Mouse (Mus musculus) yolk sac, embryonic 10.5 days (tissue): ENCODE measurements around the gene BC024978.

ENCODE experiments used
- DNase-seq: peaks from one replicate; pipeline ENCODE4 v3.0.0-alpha.2; 2017; ENCODE audit warnings: low spot score

BC024978 gene

DNA sequence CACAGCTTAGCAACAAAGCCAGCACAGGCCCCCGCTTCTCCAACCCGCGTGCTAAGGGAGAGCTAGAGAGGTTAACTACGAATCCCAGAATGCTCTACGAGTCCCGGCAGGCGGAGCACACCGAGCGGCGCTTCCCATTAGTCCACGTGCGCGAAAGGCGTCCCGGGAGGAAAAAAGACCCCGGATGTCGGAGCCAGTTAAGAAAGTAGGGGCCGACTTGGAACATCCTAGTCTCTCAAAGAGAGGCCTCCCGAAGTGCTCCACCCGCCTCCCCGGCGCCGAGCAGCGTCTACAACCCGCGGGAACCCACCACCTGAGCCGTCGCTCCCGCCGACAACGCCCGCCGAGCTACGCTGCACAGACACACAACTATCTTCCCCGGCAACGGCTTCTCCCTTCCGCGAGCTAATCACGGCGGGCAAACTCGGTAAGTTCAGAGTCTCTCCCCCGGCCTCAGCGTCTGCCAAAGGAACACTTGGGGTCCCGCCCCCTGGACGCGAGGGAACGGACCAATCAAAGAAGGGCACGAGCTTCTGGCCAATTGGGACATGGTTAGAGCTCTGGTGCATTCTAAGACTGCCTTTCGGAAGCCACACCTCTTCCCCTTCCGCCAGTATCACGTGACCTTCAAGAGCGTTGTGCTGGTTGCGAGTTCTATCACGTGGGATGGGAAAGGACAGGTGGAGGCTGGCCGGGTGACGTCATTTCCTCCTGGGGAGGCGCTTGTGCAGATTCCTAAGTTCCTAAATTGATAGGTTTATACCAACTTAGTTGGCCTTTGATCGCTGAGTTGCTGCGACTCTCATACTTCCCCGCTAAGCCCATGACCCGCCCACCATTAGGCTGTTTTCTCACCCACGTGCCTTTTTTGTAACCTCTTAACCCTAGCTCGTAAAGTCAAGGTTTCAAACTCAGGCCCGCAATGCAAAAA lies at the start of gene BC024978, which contains the start of gene Snrpa:
BC024978 (plus strand) TSS at position 101 of the 931 bp plus-strand sequence.
Snrpa (minus strand) TSS at position 591 of the 931 bp plus-strand sequence.
- DNase-seq = peak; percentile 98

DNA sequence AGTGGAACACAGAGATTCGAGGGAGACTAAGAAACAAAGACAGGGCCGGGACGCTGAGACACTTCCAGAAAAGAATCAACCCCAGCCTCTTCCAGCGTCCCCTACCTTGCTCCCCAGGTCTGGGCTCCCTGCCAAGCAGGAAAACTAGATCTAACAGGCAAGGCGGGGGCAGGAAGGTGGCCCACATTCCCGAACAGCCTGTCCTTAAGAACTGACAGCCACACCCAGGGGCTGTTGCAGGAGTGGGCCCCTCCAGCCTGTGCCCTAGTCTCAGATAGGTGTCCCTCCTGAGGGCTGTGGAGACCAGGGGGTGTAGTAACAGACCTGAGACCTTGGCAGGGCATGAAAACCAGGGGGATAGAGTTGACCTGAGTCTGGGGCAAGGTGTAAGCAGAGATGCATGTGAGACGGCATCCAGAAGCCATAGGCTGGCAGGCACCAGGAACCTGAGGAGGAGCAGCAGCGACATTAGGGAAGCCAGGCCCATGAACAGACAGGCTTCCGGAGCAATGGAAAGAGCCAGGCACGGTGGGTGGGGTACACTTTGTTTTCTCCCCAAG lies 42.3 kb upstream of the BC024978 start, which contains the start of gene Cyp2t4:
Cyp2t4 (plus strand) TSS at position 510 of the 560 bp plus-strand sequence.
- no peak for DNase-seq

DNA sequence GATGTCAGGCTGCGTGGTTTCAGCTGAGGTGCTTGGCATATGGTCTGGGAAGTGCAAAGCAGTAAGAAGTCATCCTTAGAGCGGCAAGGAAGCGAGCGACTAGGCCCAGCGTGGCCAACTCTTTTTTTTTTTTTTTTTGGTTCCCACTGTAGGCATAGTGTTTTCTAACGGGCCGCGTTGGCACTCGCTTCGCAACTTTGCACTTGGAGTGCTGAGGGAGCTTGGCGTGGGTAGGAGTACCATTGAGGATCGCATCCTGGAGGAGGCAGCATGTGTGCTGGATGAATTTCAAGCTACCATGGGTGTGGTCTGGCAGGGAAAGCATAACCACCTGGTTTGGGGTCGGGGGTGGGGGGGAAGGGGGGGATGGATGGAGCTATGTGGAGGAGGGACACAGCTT lies 39.6 kb upstream of the BC024978 start:
- no peak for DNase-seq

DNA sequence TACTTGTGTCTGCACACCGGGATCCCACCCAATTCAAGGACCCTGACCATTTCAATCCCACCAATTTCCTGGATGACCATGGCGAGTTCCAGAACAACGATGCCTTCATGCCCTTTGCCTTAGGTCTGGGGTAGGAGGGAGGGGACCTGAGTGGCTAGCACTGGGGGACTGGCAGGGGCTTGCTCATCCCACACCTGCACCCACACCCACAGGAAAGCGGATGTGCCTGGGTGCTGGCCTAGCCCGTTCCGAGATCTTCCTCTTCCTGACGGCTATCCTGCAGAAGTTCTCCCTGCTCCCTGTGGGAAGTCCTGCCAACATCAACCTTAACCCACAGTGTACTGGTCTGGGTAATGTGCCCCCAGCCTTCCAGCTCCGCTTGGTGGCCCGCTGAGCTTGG lies 37.4 kb upstream of the BC024978 start:
- no peak for DNase-seq

DNA sequence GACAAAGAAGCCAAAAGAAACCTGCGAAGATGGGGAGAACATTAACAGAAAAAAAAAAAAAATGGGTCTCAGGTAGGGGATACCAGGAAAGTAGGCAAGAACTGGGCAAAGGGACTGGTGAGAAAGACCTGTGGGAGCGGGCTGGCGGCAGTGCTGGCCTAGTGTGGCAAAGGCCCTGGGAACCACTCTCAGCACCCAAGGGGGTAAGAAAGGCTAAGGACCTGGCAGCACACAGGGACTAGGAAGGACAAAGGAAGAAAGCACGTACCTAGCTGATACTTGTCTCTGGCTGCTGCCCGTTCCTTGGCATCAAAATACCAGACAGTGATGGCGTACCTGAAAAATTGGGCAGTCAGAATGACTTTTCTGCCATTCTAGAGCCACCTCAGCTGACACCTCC lies 36.3 kb upstream of the BC024978 start:
- no peak for DNase-seq

DNA sequence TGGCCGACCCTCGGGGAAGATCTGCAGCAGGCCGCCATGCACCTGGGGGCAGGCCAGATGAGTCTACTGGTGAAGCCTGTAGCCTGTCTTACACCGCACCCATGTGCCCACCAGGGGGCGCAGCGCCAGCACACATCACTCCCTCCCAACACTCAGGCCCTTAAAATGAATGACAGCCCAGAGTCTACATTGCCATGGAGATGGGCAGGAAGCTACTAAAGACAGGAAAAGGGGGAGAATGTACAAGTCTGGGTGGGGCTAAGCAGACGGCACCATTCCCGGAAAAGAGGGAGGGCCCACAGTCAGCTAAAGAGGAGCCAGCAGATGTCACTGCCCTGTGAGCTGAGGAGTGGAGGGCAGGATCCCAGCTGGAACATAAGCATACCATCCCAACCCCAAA lies 35.7 kb upstream of the BC024978 start:
- peak; percentile 83 for DNase-seq

GRCm38 (mm10) chr7:27160921-27161320 lies 34.7 kb upstream of the BC024978 start:
- no peak for DNase-seq

DNA sequence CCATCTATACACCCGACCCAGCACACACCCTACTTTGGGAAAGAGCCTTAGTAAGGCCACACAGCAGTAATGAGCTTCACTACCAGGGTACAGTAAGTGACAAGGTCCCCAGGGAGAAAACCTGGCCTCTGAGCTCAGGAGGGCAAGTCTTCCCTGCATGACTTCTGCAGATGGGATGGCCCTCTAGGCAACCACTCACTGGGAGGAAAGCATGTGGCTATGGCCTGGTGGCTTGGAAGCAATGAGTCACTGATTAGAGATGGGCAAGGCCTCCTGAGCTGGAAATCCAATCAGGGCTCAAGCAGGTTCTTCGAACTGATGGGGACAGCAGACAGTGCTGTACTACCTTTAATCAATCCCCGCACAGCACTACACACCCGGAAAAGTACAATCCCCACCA lies 33.8 kb upstream of the BC024978 start:
- no peak for DNase-seq

- no peak for DNase-seq
Observed at GRCm38 (mm10) chr7:27162780-27163449, 32.7 kb upstream of the BC024978 start.

- no peak for DNase-seq
Observed at GRCm38 (mm10) chr7:27163450-27163805, 32.2 kb upstream of the BC024978 start.

- DNase-seq = no peak
Observed at GRCm38 (mm10) chr7:27164112-27164947, 31.3 kb upstream of the BC024978 start.

GRCm38 (mm10) chr7:27165007-27165655 lies 30.4 kb upstream of the BC024978 start:
- no peak for DNase-seq

DNA sequence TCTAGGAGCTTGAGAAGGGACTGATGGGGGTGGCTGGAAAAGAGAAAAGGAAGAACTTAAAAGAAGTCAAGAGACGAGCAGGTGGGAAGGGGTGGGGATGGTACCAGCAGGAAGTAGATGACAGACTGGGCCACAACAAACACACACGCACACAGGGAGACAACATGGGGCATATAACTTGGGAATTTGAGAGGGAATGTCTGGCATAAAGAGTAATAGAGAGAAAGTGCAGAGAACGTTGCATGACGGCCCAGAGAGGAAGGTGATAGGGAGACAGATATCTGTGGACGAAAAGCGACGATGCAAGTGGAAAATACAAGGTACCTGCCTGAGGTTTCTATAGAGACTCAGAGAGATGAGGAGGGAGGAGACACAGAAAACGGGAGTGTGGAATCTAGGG lies 29.9 kb upstream of the BC024978 start:
- DNase-seq = no peak

GRCm38 (mm10) chr7:27166229-27166613 lies 29.4 kb upstream of the BC024978 start:
- peak; percentile 92 for DNase-seq

DNA sequence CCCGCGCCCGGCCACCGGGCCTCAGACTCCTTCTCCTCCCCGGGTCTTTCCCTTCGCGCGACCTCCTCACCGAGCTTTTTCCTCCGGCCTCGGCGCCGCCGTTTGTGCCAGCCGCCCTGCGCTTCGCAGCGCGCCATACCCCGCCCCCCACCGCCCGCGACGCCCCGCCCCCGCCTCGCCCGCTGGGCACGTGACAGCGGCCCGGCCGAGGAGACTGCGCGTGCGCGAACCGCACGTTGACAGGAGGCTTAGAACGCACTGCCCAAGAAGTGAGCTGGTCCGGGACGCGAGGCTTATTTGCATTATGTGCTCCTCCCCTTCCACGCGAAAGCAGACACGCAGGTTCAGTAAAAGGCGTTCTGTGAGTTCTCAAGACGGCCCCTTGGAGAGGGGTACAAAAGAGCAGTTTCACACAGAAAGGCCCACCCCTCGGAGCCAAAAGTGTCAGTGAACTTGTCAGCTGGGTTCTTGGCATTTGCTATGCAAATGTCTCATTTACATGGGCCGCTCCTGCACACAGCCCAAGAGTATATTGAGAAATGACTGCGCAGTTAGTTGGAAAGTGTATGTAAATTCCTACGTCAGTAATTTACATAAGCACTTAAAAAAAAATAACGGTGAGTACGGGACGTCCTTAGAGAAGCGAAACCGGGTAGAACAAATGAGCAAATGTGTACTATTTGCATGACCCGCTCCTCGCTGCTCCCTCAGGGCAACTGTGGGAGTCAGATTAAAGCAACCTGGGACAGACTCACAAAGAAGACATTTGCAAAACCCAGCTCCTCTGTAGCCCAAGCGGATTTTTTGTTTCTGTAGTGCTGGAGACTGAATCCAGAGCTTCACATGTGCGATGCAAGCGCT lies 28.7 kb upstream of the BC024978 start, which contains the start of gene Egln2:
Egln2 (minus strand) TSS at position 189 of the 861 bp plus-strand sequence.
- peak; percentile 96 for DNase-seq

DNA sequence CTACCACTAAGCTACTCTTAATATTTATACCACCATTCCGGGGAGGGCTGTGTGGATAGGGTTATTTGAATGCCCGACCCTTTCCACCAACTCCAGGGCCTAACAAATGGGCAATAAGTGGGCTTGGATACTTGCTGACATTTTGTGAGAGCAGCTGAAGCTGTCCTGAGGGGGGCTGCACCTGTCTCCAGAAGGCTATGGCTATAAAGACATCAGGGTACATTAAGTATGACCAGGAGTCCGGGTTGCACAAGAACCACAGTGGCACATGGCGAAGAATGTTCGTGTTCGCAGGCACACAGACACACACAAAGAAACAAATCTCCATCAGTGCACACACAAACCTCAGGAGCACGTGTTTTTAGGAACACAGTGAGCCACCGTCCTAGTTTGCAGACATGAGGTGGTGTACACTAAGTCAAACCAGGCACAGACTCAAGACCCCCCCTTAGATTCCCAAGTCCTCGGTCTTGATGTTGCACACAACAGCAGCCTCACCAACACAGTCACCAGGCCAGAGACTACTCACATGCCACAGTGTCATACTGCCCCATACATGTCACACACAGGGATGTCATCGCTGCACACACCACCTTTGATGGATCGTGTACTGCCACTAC lies 28.0 kb upstream of the BC024978 start:
- DNase-seq = no peak

DNA sequence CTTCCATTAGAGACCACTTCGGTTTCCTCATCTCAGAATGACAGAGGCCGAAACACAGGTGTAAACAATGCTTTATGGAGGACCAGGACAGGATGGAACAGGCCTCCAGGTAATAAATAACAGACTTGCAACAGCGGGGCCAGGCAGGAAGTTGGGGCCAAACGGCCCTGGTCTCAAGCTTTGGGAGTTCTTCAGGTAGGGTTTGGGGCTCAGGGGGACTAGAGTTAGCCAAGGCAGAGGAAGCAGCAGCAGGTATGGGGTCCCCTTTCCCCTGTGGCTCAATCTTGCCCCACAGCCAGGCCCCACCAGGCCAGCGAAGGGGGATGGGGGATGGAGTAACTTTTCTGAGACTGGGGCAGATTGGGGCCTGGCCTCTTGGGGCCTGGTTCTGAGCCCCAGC lies 27.2 kb upstream of the BC024978 start:
- DNase-seq = peak; percentile 68

- DNase-seq = no peak
Observed at GRCm38 (mm10) chr7:27170981-27171380, 24.6 kb upstream of the BC024978 start.

DNA sequence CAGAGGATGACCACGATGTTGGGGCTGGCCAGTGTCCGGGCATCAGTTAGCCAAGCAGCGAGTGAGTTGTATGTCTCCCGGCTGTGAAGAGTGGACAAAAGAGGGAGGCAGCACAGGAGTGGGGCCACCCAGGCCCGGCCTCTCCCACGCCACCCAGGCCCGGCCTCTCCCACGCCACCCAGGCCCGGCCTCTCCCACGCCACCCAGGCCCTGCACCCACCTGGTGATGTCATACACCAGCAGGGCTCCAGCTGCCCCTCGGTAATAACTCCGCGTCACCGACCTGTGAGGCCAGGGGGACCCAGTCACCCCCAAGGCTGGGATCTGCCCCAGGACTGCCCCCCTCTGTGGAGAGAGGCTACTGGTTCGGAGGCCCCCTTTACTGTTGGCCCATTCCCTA lies 21.1 kb upstream of the BC024978 start:
- no peak for DNase-seq

DNA sequence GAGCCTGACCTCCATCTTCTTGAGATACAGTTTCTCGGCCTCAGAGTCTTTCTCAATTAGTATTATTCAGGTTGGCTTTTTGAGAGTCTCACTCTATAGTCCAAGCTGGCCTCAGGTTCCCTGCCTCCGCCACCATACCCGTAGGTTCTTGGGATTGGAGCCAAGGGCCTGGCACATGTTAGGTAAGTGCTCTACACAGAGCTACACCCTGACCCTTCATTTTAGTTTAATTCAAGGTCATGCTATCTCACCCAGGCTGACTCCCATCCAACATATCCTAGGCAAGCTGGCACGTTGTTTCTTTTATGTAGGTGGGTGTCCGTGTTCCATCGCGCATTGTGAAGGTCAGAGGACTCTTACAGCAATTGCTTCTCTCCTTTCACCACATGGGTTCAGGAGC lies 20.7 kb upstream of the BC024978 start:
- DNase-seq = no peak
